Mouse (Mus musculus): ENCODE measurements around the gene Lamp2.

DNA sequence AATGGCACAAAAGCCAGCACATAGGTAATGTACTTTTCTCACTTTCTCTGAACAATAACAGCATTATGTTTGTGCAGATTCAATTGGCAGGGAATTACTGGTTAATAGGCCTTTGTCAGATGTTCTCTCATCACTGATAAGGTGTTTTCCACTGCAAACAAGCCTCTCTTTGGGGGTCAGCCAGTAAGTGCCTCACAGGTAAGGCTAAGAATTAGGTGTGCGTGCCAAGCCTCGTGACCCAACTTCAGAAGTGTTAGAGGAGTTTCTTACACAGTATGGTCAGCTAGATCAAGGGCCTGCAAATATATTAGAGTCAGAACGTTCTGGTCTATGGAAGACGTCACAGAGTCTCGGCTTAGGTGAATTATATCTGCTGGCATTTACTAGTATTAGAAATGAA, 2.3 kb downstream of the Lamp2 start:
- TF ChIP-seq POLR2A (IDR thresholded peaks at IDR 0.05; ENCODE audit: control insufficient read depth, extremely low read depth, insufficient read depth, low read length, poor library complexity) (no peak), CTCF (IDR thresholded peaks at IDR 0.05; ENCODE audit: borderline replicate concordance, control insufficient read depth, extremely low read depth, insufficient read depth, low read length, poor library complexity) (no peak)

Data from thymus, adult 2 months (tissue).